Mouse (Mus musculus): ENCODE measurements at regions not wholly inside any gene's neighbourhood (a gene's known extent, or its start where the extent isn't known, plus 50 kb on each side); places are given as distances from the start of the nearest gene placed in this dataset.

DNA sequence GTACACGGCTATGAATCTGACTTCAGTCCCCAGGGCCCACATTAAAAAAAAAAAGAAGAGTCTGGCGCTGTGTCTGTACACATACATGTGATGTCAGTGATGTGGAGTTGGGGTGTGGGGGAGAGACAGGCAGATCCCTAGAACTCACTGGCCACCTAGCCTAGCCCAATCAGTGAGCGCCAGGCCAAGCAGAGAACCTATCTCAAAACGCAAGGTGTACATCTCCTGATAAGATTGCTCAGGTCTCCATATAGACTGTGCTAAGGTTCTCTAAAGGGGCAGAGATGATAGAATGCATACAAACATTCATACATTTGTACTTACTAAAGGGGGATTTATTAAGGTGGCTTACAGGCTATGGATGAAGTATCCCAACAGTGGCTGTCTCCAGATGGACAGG is 225.5 kb upstream of the Hs6st1 start:
- Histone ChIP-seq H3K4me1 (ENCODE audit: control insufficient read depth, insufficient read depth, low read length) (no peaks in the 10 kb centered on the region), H3K4me3 (replicated peaks; ENCODE audit: extremely low read depth, low read depth, low read length) (no peak overlapping the region)
- DNase-seq: no peak
- WGBS: 87% methylated on average over 4 of the region's 4 CpGs
- TF ChIP-seq POLR2A (IDR thresholded peaks at IDR 0.05; ENCODE audit: borderline replicate concordance, extremely low read depth, low read depth, low read length) (no peak), CTCF (IDR thresholded peaks at IDR 0.05; ENCODE audit: insufficient read depth, low read length) (no peak)

DNA sequence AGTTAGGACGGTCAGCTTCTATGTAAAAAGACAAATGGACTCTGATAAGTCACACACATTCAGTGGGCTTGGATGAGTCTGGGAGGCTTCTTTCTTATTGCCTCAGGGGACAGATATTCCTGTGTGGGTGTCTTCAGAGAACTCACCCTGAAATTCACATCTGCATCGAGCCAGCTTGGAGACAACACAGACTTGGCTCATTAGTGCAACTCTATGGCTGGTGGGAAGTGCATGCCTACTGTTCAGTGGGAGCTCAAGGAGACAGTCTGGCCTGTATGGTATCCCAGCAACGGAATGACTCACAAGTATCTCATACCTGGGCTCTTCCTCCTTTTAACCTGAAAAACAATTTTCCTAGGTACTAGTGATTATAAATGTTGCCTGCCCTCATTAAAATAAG is 224.6 kb upstream of the Hs6st1 start:
- TF ChIP-seq CTCF (IDR thresholded peaks at IDR 0.05; ENCODE audit: insufficient read depth, low read length): no peak
- TF ChIP-seq POLR2A (IDR thresholded peaks at IDR 0.05; ENCODE audit: borderline replicate concordance, extremely low read depth, low read depth, low read length): no peak

GRCm38 (mm10) chr1:35846224-35846936 is 221.8 kb upstream of the Hs6st1 start:
- DNase-seq: no peak

More for the DNA sequence above, 224.6 kb upstream of the Hs6st1 start:
- DNase-seq: no peak
- Histone ChIP-seq H3K4me3 (replicated peaks; ENCODE audit: extremely low read depth, low read depth, low read length) (no peak overlapping the region), H3K4me1 (ENCODE audit: control insufficient read depth, insufficient read depth, low read length) (no peaks in the 10 kb centered on the region)
- 83% methylated on average over 3 of the region's 3 CpGs for WGBS

DNA sequence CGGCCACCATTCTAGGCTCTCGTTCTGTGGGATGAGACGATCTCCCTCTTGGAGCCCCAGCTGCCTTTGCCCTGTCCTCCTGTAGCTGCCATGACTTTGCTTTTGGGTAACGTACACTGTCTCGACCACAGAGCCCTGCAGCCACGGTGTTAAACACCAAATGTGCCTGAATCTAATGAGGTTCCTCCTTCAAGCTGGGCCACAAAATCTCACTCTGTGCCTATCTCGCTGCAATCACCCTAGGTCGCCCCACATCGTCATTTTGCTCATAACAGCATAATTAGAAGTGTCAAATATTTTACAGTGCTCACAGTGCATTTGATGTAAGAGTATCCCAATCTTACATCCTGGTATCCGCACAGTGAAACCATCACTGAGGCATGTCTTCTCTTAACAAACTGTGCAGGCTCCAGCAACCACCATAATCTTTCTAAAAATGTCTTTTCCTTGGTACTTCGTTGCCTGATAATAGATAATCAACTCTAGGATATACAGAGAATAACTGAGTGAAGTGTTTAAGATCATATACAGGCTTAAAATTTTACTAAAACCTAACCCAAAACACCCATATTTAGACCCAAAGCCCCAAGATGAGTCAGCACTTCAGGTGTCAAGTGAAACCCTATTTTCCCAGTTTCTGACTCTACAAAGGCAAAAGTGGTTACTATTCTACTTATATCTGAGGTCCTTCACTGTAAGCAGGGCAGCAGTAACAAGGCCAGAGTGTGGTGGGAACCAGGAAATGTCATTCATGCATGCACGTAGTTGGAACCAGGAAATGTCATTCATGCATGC is 219.8 kb upstream of the Hs6st1 start:
- 83% methylated on average over 12 of the region's 12 CpGs for WGBS
- TF ChIP-seq CTCF (IDR thresholded peaks at IDR 0.05; ENCODE audit: insufficient read depth, low read length) (no peak), POLR2A (IDR thresholded peaks at IDR 0.05; ENCODE audit: borderline replicate concordance, extremely low read depth, low read depth, low read length) (no peak)
- DNase-seq: no peak
- Histone ChIP-seq H3K4me1 (ENCODE audit: control insufficient read depth, insufficient read depth, low read length) (no peaks in the 10 kb centered on the region), H3K4me3 (replicated peaks; ENCODE audit: extremely low read depth, low read depth, low read length) (no peak overlapping the region)

More at GRCm38 (mm10) chr1:35846224-35846936, 221.8 kb upstream of the Hs6st1 start:
- Histone ChIP-seq H3K4me3 (replicated peaks; ENCODE audit: extremely low read depth, low read depth, low read length) (no peak overlapping the region), H3K4me1 (ENCODE audit: control insufficient read depth, insufficient read depth, low read length) (no peaks in the 10 kb centered on the region)
- no peak for TF ChIP-seq POLR2A (IDR thresholded peaks at IDR 0.05; ENCODE audit: borderline replicate concordance, extremely low read depth, low read depth, low read length)
- TF ChIP-seq CTCF (IDR thresholded peaks at IDR 0.05; ENCODE audit: insufficient read depth, low read length): peak; percentile 57
- 57% methylated on average over 11 of the region's 11 CpGs for WGBS

- DNase-seq: no peak
- TF ChIP-seq POLR2A (IDR thresholded peaks at IDR 0.05; ENCODE audit: borderline replicate concordance, extremely low read depth, low read depth, low read length) (no peak), CTCF (IDR thresholded peaks at IDR 0.05; ENCODE audit: insufficient read depth, low read length) (no peak)
- H3K4me1 ChIP-seq (ENCODE audit: control insufficient read depth, insufficient read depth, low read length): no peaks in the 10 kb centered on the region
- peak overlapping the region; percentile 65 for H3K4me3 ChIP-seq (replicated peaks; ENCODE audit: extremely low read depth, low read depth, low read length)
- WGBS: 53% methylated on average over 11 of the region's 11 CpGs
Observed at GRCm38 (mm10) chr1:35849406-35850190, 218.6 kb upstream of the Hs6st1 start.

DNA sequence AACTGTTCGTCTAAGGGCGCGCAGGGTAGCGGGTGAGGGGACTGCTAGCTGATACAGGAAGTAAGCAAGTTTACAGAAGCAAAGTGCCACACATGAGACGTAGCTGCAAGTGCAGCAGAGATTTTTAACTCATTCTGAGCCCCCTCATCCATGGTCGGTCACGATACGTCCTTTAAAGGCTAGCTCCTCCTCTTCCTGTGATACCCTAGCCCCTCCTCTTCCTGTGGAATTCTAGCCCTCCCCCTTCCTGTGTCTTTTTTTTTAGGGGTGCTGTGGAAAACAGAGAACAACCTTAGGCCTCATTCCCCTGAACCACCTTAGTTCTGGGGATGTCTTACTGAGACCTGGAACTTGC is 218.0 kb upstream of the Hs6st1 start:
- no peak for TF ChIP-seq CTCF (IDR thresholded peaks at IDR 0.05; ENCODE audit: insufficient read depth, low read length)
- WGBS: 33% methylated on average over 8 of the region's 8 CpGs
- H3K4me3 ChIP-seq (replicated peaks; ENCODE audit: extremely low read depth, low read depth, low read length): peak overlapping the region; percentile 65
- no peaks in the 10 kb centered on the region for H3K4me1 ChIP-seq (ENCODE audit: control insufficient read depth, insufficient read depth, low read length)
- no peak for DNase-seq

DNA sequence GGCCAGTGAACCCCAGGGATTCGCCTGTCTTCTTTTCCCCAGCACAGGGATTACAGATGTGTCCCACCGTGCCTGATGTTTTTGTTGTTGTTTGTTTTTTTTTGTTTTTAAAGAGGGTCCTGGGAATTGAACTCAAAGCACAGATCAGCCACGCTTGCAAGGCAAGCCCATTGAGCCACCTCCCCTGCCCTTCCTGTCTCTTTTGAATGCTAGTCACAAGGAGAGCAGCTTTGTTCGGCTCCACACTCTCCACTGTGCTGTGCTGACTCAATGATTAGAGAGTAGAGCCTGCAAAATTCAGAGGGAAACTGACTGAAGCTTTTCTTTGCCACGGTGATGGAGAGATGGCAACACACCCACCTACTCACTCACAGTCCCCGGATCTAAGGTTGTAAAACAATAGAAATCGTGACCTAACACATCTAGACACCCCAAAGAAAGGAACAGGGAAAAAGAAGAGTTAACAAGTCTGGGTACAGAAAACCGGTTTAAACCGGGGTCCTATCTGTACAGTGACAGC is 217.6 kb upstream of the Hs6st1 start:
- no peak for DNase-seq
- H3K4me1 ChIP-seq (ENCODE audit: control insufficient read depth, insufficient read depth, low read length): no peaks in the 10 kb centered on the region
- no peak overlapping the region for H3K4me3 ChIP-seq (replicated peaks; ENCODE audit: extremely low read depth, low read depth, low read length)
- no peak for TF ChIP-seq CTCF (IDR thresholded peaks at IDR 0.05; ENCODE audit: insufficient read depth, low read length)
- TF ChIP-seq POLR2A (IDR thresholded peaks at IDR 0.05; ENCODE audit: borderline replicate concordance, extremely low read depth, low read depth, low read length): no peak
- WGBS: 75% methylated on average over 9 of the region's 9 CpGs

DNA sequence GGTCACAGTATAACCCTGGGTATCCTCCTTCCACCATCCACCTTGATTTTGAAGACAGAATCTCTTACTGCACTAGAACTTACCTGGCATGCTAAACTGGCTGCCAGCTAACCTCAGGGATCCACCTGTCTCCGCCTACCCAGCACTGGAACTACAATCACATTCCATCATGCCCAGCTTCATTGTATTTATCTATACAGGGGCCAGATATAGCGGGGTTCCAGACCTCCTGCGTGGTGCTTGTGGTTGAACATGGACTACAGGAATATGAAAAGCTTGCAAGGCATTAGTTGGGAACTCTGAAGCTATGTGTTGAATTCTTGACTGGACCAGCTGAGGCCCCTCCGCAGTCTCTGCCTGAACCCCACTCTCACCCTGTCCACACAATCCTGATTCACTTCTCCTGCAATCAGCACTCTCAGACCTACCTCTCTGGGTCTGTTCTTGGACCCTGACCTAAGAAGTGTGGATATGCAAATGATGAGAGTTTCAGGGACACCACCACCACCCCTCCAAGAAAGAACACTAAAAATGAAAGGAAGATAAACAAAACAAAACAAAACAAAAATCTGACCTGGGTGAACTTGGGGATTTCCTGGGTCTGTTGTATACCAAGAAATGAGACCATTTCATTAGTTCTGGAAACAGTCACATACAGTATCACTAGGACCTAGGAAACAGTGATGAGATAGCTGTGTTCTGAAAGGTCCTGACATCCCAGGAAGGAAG is 216.4 kb upstream of the Hs6st1 start:
- H3K4me1 ChIP-seq (ENCODE audit: control insufficient read depth, insufficient read depth, low read length): no peaks in the 10 kb centered on the region
- TF ChIP-seq POLR2A (IDR thresholded peaks at IDR 0.05; ENCODE audit: borderline replicate concordance, extremely low read depth, low read depth, low read length) (no peak), CTCF (IDR thresholded peaks at IDR 0.05; ENCODE audit: insufficient read depth, low read length) (no peak)

GRCm38 (mm10) chr1:35853018-35853417 is 215.2 kb upstream of the Hs6st1 start:
- Histone ChIP-seq H3K4me3 (replicated peaks; ENCODE audit: extremely low read depth, low read depth, low read length) (no peak overlapping the region), H3K4me1 (ENCODE audit: control insufficient read depth, insufficient read depth, low read length) (no peaks in the 10 kb centered on the region)
- 71% methylated on average over 1 of the region's 1 CpGs for whole genome bisulfite sequencing
- no peak for TF ChIP-seq CTCF (IDR thresholded peaks at IDR 0.05; ENCODE audit: insufficient read depth, low read length)
- TF ChIP-seq POLR2A (IDR thresholded peaks at IDR 0.05; ENCODE audit: borderline replicate concordance, extremely low read depth, low read depth, low read length): no peak
- no peak for DNase-seq

More for the DNA sequence above, 216.4 kb upstream of the Hs6st1 start:
- no peak for DNase-seq
- H3K4me3 ChIP-seq (replicated peaks; ENCODE audit: extremely low read depth, low read depth, low read length): no peak overlapping the region
- WGBS: 91% methylated on average over 4 of the region's 4 CpGs

All from lung, adult 2 months (tissue).